Mouse (Mus musculus) olfactory bulb, adult 2 months (tissue): ENCODE data around the gene Frat2.

ENCODE experiments used
- CTCF ChIP-seq: fragments of 200-500 bp; IDR thresholded peaks from 2 replicates; pipeline ENCODE4 v1.5.1; 2012; ENCODE audit warnings: low read depth, mild to moderate bottlenecking, low read length, moderate library complexity; ENCODE audit not compliant: insufficient read depth
- POLR2A ChIP-seq: fragments of 200-500 bp; IDR thresholded peaks from 2 replicates; pipeline ENCODE4 v1.6.1; 2012; ENCODE audit warnings: mild to moderate bottlenecking, low read depth, low read length, moderate library complexity; ENCODE audit not compliant: insufficient read depth

DNA sequence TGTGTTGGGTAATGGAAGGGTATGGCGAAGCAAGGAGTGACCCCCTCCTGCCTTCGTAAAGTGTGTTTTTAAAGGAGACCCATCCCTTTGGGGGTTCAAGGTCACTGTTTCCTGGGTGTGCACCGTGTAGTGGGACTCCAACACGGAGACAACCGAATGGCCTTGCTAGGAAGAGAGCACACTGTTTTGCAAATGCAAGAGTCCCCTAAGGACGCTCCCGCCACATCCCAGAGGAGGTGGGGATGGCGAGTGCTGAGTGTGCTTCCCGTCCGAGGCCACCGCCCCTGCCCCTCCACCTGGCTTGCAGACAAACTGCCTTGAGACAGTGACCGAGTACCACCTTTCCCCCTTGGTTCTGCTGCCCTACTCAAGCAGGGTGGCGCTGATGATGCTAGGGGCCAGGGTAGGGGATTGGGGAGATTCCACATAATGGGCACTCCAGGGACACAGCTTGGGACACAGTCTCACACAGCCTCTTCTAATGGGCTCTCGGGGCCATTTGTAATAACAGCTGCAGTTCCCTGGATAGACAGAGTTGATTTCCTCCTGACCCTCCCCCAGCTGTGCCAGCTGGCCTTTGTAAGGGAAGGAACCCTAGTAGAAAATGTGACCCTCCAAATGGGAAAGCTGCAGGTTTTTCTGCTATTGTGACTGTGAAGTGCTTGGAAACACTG lies 16.1 kb downstream of the Frat2 start:
- TF ChIP-seq CTCF (no peak), POLR2A (no peak)
